ENCODE assay signal across 9 mouse cellular contexts in genomic region chr7:138910193-138910562, GRCm38 (mm10). TPM values are rescaled to one million over a fixed set of nuclear protein-coding genes. Genes with fewer than 3 reads are reported as not detected.
DNase-seq lines count a peak whose midpoint lies in the region; ATAC-seq and TF ChIP-seq lines count a peak whose summit lies in the region.
"Had no signal": no experiment of that assay in that cellular context is flagged by ENCODE, and none has a peak within 500 bp of the region (broad histone marks: within the 10 kb centered on the region; RNA-seq: fewer than 3 reads in every experiment).

No protein-coding gene starts in this region.

- peak overlapping the region; percentile 74 for H3K4me2 ChIP-seq in heart, embryonic 11.5 days
- H3K4me2 ChIP-seq in forebrain, embryonic 13.5 days = peak overlapping the region; percentile 85
- H3K4me2 ChIP-seq in liver, embryonic 14.5 days (ENCODE audit: low read depth) = peak overlapping the region; percentile 88

- TF ChIP-seq CTCF in E14TG2a.4 (conservative IDR thresholded peaks at IDR 0.05; ENCODE audit: low read length) = no peak
- TF ChIP-seq CTCF in liver, embryonic 14.5 days (IDR thresholded peaks at IDR 0.05; ENCODE audit: low read depth) = no peak

- H3K36me3 ChIP-seq in heart, embryonic 11.5 days (ENCODE audit: control insufficient read depth, insufficient read depth, low read length) = no peaks in the 10 kb centered on the region
- peaks cover 21% of the 10 kb centered on the region for H3K36me3 ChIP-seq in E14TG2a.4 (ENCODE audit: insufficient read depth, low read length)
- H3K36me3 ChIP-seq in forebrain, embryonic 13.5 days (ENCODE audit: poor library complexity, severe bottlenecking) = no peaks in the 10 kb centered on the region
- no peaks in the 10 kb centered on the region for H3K36me3 ChIP-seq in liver, embryonic 14.5 days (replicated peaks; ENCODE audit: control insufficient read depth, insufficient read depth, low read depth)

- H3K9me3 ChIP-seq in heart, embryonic 11.5 days (replicated peaks; ENCODE audit: control insufficient read depth, low read length) = no peaks in the 10 kb centered on the region
- H3K9me3 ChIP-seq in E14TG2a.4 (ENCODE audit: low read length) = no peaks in the 10 kb centered on the region
- H3K9me3 ChIP-seq in forebrain, embryonic 13.5 days (replicated peaks) = no peaks in the 10 kb centered on the region
- H3K9me3 ChIP-seq in liver, embryonic 14.5 days (ENCODE audit: control insufficient read depth, low read length) = no peaks in the 10 kb centered on the region

- TF ChIP-seq EP300 in liver, embryonic 14.5 days (IDR thresholded peaks at IDR 0.05; ENCODE audit: low read depth) = no peak

- DNase-seq in heart, postnatal 4 days = no peak
- DNase-seq in liver, embryonic 14.5 days (ENCODE audit: low read depth in 3 of 3, low spot score in 3 of 3) = no peak
- no peak for DNase-seq in thymus, postnatal 4 days
- no peak for DNase-seq in thymus, postnatal 36 days
- no peak for DNase-seq in cerebellum, postnatal 4 days (ENCODE audit: low spot score in 2 of 2)
- DNase-seq: cerebellum, postnatal 10 days had no signal

- H3K4me3 ChIP-seq in heart, embryonic 11.5 days (ENCODE audit: low read depth, low read length) = peak overlapping the region; percentile 70
- peak overlapping the region; percentile 95 for H3K4me3 ChIP-seq in E14TG2a.4 (replicated peaks; ENCODE audit: low read length)
- peak overlapping the region; percentile 75 for H3K4me3 ChIP-seq in forebrain, embryonic 13.5 days
- peak overlapping the region; percentile 59 to 78 for H3K4me3 ChIP-seq in liver, embryonic 14.5 days (ENCODE audit: insufficient read depth in 1 of 2, low read depth in 2 of 2, low read length in 2 of 2)

- peak overlapping the region; percentile 69; the same call in 1 of the 2 replicates for H3K9ac ChIP-seq in heart, embryonic 11.5 days (ENCODE audit: low read depth, low read length)
- H3K9ac ChIP-seq in forebrain, embryonic 13.5 days = peak overlapping the region; percentile 80
- H3K9ac ChIP-seq in liver, embryonic 14.5 days (replicated peaks) = peak overlapping the region; percentile 38

- 27% methylated on average over 7 of the region's 7 CpGs for WGBS in heart, embryonic 11.5 days (ENCODE audit: insufficient replicate concordance)
- WGBS in forebrain, embryonic 13.5 days = 26% methylated on average over 7 of the region's 7 CpGs
- WGBS in liver, embryonic 14.5 days (ENCODE audit: insufficient replicate concordance) = 30% methylated on average over 7 of the region's 7 CpGs

- no peaks in the 10 kb centered on the region for H3K27me3 ChIP-seq in heart, embryonic 11.5 days (ENCODE audit: control insufficient read depth, insufficient read depth, low read length)
- no peaks in the 10 kb centered on the region for H3K27me3 ChIP-seq in E14TG2a.4 (ENCODE audit: insufficient read depth, low read length)
- H3K27me3 ChIP-seq in forebrain, embryonic 13.5 days = 0 out of 2 replicates have a peak, but pooled peaks cover 5% of the 10 kb centered on the region
- H3K27me3 ChIP-seq in liver, embryonic 14.5 days (ENCODE audit: control insufficient read depth, insufficient read depth, low read length) = no peaks in the 10 kb centered on the region

- ATAC-seq in heart, embryonic 11.5 days (replicated peaks; ENCODE audit: insufficient number of reproducible peaks, low FRiP score, low TSS enrichment) = no peak
- no peak for ATAC-seq in forebrain, embryonic 13.5 days
- ATAC-seq in liver, embryonic 14.5 days (ENCODE audit: insufficient read depth) = no peak

- H3K27ac ChIP-seq in heart, embryonic 11.5 days (ENCODE audit: low read depth, low read length) = peak overlapping the region; percentile 83
- no peak overlapping the region for H3K27ac ChIP-seq in forebrain, embryonic 13.5 days
- H3K27ac ChIP-seq in liver, embryonic 14.5 days = no peak overlapping the region; the same call in 1 of the 2 replicates

- peaks cover 20% of the 10 kb centered on the region for H3K4me1 ChIP-seq in heart, embryonic 11.5 days (ENCODE audit: control insufficient read depth, insufficient read depth, low read length)
- H3K4me1 ChIP-seq in E14TG2a.4 (replicated peaks; ENCODE audit: low read depth, low read length) = peaks cover 54% of the 10 kb centered on the region
- peaks cover 26% of the 10 kb centered on the region for H3K4me1 ChIP-seq in forebrain, embryonic 13.5 days
- H3K4me1 ChIP-seq in liver, embryonic 14.5 days (replicated peaks; ENCODE audit: control insufficient read depth in 2 of 2, insufficient read depth in 2 of 2, low read length in 1 of 2) = peaks cover 18 to 37% of the 10 kb centered on the region in 2 experiments

RNA-seq across cellular contexts. Expression of gene Bnip3, which starts 0.9 kb away (rescaled TPM):
- 306 and 317 TPM in 2 replicates for polyA plus RNA-seq in heart, embryonic 11.5 days (2014; fragmentation: Nextera tagmentation; extraction: Ambion mirVana)
- total RNA-seq in heart, postnatal 4 days (2021) = 10 to 100 TPM; 73.5 to 81.4 TPM
- 58.1 and 61.1 TPM in 2 replicates for polyA plus RNA-seq in forebrain, embryonic 13.5 days (2015; fragmentation: Nextera tagmentation; extraction: Ambion mirVana)
- 15.0 and 18.7 TPM in 2 replicates for polyA plus RNA-seq in liver, embryonic 14.5 days (2012; rRNA removed)
- polyA plus RNA-seq in liver, embryonic 14.5 days (2014; fragmentation: Nextera tagmentation; extraction: Ambion mirVana) = 63.0 and 77.1 TPM in 2 replicates

RNA-seq across cellular contexts. Expression of gene Jakmip3, which starts 30.4 kb away (rescaled TPM):
- 0.13 and 0.59 TPM in 2 replicates for polyA plus RNA-seq in heart, embryonic 11.5 days (2014; fragmentation: Nextera tagmentation; extraction: Ambion mirVana)
- under 1 TPM in 1 of 2 experiments, not detected in 1; 0.27 TPM for total RNA-seq in heart, postnatal 4 days (2021)
- polyA plus RNA-seq in forebrain, embryonic 13.5 days (2015; fragmentation: Nextera tagmentation; extraction: Ambion mirVana) = 0.41 and 1.0 TPM in 2 replicates
- 0.01 TPM in 1 of 2 replicates, not detected in the other for polyA plus RNA-seq in liver, embryonic 14.5 days (2012; rRNA removed)
- polyA plus RNA-seq in liver, embryonic 14.5 days (2014; fragmentation: Nextera tagmentation; extraction: Ambion mirVana) = not detected in 2 replicates
